Mouse (Mus musculus): ENCODE results near the gene Doc2g. TPM values are rescaled to one million over a fixed set of nuclear protein-coding genes. Genes with fewer than 3 reads are reported as not detected.

Doc2g gene
- total RNA-seq, 2 experiments from 2014 or later = 8.3 to 9.4 TPM

DNA sequence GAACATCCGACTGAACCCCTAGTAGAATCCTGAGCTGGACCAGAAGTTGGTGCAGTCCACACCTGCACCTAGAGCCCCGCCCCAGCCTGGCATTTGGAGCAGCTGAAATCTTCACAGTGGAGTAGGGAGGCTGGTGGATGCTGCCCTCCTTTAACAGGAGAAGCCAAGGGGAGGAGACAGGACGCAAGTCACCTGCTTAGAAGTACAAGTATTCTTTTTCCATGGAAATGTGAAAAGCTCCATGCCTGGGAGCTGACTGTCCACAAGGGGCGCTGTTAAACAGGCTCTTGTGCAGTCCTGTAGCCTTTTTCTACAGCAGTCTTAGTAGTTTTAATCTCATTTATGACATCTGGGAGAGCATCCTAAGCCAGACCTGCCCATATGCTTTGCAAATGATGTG lies 14.4 kb upstream of the Doc2g start:
- intact Hi-C loops (cut with DNase I) = no loop called here
- DNase-seq = no peak

DNA sequence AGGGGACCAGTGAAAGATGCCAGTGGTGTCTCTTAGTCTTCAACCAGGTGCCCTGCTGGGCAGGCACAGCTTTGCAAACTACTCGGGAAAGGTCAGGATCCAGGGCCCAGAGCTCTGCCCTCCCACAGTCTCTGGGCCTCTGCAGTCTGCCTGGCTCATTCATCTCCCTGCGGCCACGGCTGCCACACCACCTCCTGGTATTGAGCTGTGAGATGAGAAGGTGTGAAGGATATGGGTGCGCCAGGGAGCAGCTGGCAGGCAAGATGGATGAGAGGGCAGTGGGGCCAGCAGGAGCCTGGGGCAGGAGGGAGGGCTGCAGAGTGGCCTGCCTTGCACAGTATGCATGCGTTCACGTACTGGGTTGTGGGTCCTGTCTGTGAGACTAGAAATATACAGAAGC lies 12.3 kb upstream of the Doc2g start:
- DNase-seq = no peak
- intact Hi-C loops (cut with DNase I) = no loop called here

GRCm38 (mm10) chr19:3991562-3991961 lies 11.6 kb upstream of the Doc2g start:
- DNase-seq = no peak
- intact Hi-C loops (cut with DNase I) = no loop called here

- DNase-seq = no peak
- intact Hi-C loops (cut with DNase I) = no loop called here
Observed at GRCm38 (mm10) chr19:3991966-3992365, 11.1 kb upstream of the Doc2g start.

GRCm38 (mm10) chr19:3992416-3992815 lies 10.7 kb upstream of the Doc2g start, which contains the start of gene Tbx10:
Gene Tbx10 (plus strand): TSS chr19:3992752.
- intact Hi-C loops (cut with DNase I) = no loop called here
- DNase-seq = no peak

GRCm38 (mm10) chr19:3994932-3995331 lies 8.2 kb upstream of the Doc2g start:
- no peak for DNase-seq
- intact Hi-C loops (cut with DNase I) = no loop called here

GRCm38 (mm10) chr19:3995505-3995904 lies 7.6 kb upstream of the Doc2g start:
- intact Hi-C loops (cut with DNase I) = no loop called here
- no peak for DNase-seq

- intact Hi-C loops (cut with DNase I) = no loop called here
- no peak for DNase-seq
Observed at GRCm38 (mm10) chr19:3996106-3996505, 7.0 kb upstream of the Doc2g start.

- intact Hi-C loops (cut with DNase I) = no loop called here
- DNase-seq = no peak
Observed at GRCm38 (mm10) chr19:3996747-3997146, 6.4 kb upstream of the Doc2g start.

DNA sequence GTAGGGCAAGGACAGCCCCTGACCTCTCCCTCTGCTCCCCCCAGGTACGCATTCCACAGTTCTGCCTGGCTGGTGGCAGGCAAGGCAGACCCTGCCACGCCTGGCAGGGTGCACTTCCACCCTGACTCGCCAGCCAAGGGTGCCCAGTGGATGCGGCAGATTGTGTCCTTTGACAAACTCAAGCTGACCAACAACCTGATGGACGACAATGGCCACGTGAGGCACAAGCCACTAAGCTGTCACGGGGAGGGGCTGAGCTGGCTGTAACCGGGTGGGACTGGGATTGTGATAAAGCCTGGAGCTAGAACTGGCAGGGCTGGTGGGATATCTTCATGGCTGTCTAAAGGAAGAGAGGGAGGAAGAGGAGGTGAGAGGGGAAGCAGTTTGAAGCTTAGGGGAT lies 5.9 kb upstream of the Doc2g start:
- no peak for DNase-seq
- intact Hi-C loops (cut with DNase I) = no loop called here

DNA sequence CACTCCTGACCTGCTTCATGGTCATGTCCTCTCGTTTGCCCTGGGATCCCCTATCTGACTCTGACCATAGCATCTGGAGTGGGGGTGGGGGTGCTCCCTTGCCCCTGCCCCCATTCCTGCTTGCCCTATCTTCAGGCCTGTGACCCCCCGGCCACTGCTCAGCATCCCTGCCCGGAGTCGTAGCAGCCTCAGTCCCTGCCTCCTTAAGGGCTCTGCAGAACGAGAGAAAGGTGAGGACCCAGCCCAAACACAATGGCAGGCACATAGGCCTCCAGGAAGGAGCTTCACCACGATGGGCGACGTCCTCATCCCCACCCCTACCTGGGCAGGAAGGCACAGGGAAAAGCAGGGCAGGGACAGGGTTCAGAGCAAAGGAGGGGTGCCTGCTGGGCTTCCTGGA lies 4.8 kb upstream of the Doc2g start:
- intact Hi-C loops (cut with DNase I) = no loop called here
- no peak for DNase-seq

DNA sequence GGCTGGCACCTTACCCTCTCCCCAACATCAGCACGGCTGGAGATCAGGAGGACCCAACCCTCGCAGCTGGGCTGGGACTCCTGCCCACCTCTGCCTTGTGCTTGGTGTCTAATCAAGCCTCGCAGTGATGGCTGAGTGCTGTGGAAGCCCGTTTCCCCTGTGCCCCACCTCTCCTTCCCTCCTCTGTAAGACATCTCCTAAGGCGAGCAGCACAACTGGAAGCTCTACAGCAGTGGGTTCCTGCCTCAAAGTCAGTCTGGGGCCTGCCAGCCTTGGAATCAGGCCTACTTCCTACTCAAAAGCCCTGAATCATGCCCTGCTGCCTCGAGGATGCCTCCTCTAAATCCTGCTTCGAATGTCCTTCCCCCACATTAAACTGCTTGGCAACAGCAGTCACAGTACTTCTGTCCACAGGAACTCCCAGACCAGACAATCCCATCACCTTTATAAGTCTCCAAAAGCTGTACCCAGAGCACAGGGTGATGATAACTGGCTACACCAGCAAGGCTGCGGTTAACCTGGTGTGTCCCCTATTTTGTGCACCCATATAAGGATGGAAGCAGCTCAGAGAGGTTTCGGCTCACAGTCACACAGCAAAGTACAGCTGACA lies 3.9 kb upstream of the Doc2g start:
- intact Hi-C loops (cut with DNase I) = no loop called here
- DNase-seq = no peak

GRCm38 (mm10) chr19:4000119-4000900 lies 2.8 kb upstream of the Doc2g start, which contains the start of the genes Nudt8 and Gm49405:
Gene Nudt8 (plus strand): TSS chr19:4000580.
Gene Gm49405 (plus strand): TSS chr19:4000626.
- intact Hi-C loops (cut with DNase I) = no loop called here
- peak; percentile 95 for DNase-seq

DNA sequence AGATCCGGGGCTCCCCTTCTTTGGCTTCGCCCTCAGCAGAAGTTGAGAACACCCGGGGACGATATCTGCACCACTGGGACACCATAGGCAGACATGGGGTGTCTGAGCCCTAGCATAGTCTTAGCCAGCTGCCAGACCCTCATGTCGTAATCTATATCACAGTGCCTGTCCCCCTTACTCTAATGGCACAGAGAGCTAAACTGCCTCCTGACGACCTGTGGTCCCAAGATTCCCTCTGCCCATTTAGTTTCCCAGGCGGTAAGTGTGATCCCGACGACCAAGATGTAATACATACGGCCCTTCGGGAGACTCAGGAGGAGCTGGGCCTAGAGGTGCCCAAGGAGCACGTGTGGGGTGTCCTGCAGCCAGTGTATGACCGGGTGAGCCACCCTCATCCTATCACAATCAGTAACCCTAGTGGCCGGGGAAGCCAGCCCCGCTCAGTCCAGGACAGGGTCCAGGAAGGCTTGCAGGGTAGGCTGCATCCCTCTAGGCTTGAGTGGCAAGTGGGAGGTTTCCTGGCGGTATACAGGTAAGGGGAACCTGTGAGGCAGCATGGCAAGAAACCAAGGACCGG lies 2.1 kb upstream of the Doc2g start:
- intact Hi-C loops (cut with DNase I) = no loop called here
- no peak for DNase-seq

DNA sequence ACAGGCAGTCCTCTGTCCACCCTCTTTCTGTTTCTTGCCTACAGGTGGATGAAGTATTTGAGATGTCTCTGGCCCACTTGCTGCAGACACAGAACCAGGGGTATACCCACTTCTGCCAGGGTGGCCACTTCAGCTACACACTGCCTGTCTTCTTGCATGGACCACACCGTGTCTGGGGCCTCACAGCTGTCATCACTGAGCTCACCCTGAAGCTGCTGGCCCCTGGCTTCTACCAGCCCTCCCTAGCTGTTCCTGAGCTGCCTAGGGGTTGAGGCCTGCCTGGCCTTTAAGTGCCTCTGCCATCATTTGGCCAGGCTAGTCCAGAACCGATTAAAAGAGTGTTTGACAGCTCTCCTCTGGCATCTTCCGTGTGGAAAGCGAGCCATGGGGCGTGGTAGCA lies 1.4 kb upstream of the Doc2g start:
- DNase-seq = no peak
- intact Hi-C loops (cut with DNase I) = no loop called here

GRCm38 (mm10) chr19:4003641-4004040 lies 528 bp downstream of the Doc2g start:
- no peak for DNase-seq

GRCm38 (mm10) chr19:4004331-4004730 lies 1.2 kb downstream of the Doc2g start:
- intact Hi-C loops (cut with DNase I) = no loop called here
- DNase-seq = no peak

More at GRCm38 (mm10) chr19:4003641-4004040, 528 bp downstream of the Doc2g start:
- intact Hi-C loops (cut with DNase I) = no loop called here

- no peak for DNase-seq
- intact Hi-C loops (cut with DNase I) = no loop called here
Observed at GRCm38 (mm10) chr19:4005091-4005490, 2.0 kb downstream of the Doc2g start.

DNA sequence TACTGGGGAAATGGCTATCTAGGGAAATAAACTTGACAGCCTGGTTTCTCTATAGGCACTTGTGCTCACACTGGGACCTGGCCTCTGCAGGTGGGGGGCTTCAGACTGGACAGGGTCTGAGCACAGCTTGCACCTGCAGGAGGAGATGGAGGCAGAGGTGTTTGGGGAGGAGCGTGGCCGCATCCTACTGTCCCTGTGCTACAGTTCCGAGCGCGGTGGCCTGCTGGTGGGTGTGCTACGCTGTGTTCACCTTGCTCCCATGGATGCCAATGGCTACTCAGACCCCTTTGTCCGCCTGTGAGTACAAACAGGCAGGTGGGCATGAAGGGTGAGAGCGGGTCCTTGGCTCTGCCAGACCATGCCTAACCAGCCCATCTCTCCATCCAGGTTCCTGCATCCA lies 2.9 kb downstream of the Doc2g start:
- DNase-seq = no peak
- intact Hi-C loops (cut with DNase I) = no loop called here

DNA sequence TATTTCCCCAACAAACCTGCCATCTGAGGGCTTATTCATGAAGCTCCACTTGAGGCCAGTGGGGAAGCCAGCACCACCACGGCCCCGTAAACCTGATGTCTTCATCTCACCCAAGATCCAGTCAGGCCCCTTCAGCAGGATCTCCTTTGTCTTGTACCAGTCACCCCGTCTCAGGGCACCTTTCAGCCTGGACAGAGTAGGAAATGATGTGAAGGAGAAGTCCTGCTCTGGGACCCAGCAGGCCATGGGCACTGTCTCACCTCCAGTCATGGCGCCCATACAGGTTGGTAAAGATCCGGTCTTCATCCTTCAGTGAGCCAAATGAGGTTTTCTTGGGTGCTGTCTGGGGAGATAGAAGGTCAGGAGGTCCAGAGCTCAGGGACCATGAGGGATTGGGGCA lies 8.0 kb downstream of the Doc2g start:
- intact Hi-C loops (cut with DNase I) = loop anchor here (10.0 kb wide), 1 partner anchor 204 kb away; the partner anchor contains the start of genes AC109138.7 and Clcf1

GRCm38 (mm10) chr19:4012432-4013022 lies 9.4 kb downstream of the Doc2g start, which contains the start of gene Ndufv1:
Gene Ndufv1 (minus strand): TSS chr19:4012806.
- DNase-seq = peak; percentile 96
- intact Hi-C loops (cut with DNase I) = loop anchor here (10.0 kb wide), 1 partner anchor 202 kb away; the partner anchor contains the start of genes AC109138.7 and Clcf1

More for the DNA sequence above, 8.0 kb downstream of the Doc2g start:
- no peak for DNase-seq

Measured in left cerebral cortex, postnatal 4 days (tissue).